Mouse (Mus musculus): ENCODE results near the gene Acadvl. TPM values are rescaled to one million over a fixed set of nuclear protein-coding genes. Genes with fewer than 3 reads are reported as not detected.

Acadvl gene
- polyA plus RNA-seq, 1 experiment from 2014 or later: 51.7 TPM

- no peak overlapping the region for H3K4me3 ChIP-seq
- 93% methylated on average over 7 of the region's 7 CpGs for WGBS
- DNase-seq (ENCODE audit: low spot score): no peak
- no peaks in the 10 kb centered on the region for H3K9me3 ChIP-seq
- peaks cover 88% of the 10 kb centered on the region for H3K36me3 ChIP-seq
- no peak overlapping the region for H3K27ac ChIP-seq
- H3K27me3 ChIP-seq (ENCODE audit: insufficient read depth, poor library complexity, severe bottlenecking): no peaks in the 10 kb centered on the region
- peaks cover 30% of the 10 kb centered on the region for H3K4me1 ChIP-seq (replicated peaks)
These were observed 25.0 kb upstream of the Acadvl start for GRCm38 (mm10) chr11:70040184-70040583.

DNA sequence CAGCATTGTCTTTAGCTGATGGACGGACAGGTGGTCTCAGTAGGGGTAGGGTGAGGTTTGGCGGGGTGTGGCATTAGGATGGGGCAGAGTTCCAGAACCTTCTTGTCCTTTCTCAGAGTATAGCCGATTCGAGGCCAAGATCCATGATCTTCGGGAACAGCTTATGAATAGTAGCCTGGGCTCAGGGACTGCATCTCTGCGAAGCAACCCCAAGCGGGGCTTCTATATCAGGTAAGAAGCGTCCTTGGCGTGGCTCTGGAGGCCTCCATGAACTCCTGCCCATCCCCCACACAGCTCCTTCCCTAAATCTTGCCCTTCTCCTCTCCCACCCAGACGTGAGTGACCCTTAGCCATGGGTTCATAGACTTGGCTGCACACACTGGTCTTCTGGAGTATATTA is 24.4 kb upstream of the Acadvl start:
- Histone ChIP-seq H3K27ac (no peak overlapping the region), H3K4me3 (no peak overlapping the region), H3K27me3 (ENCODE audit: insufficient read depth, poor library complexity, severe bottlenecking) (no peaks in the 10 kb centered on the region), H3K9me3 (no peaks in the 10 kb centered on the region), H3K36me3 (peaks cover 87% of the 10 kb centered on the region), H3K4me1 (replicated peaks) (peaks cover 25% of the 10 kb centered on the region)
- 93% methylated on average over 10 of the region's 10 CpGs for WGBS
- no peak for DNase-seq (ENCODE audit: low spot score)

- Histone ChIP-seq H3K27me3 (ENCODE audit: insufficient read depth, poor library complexity, severe bottlenecking) (no peaks in the 10 kb centered on the region), H3K4me1 (replicated peaks) (peaks cover 10% of the 10 kb centered on the region), H3K9me3 (no peaks in the 10 kb centered on the region), H3K4me3 (no peak overlapping the region), H3K27ac (no peak overlapping the region), H3K36me3 (peaks cover 85% of the 10 kb centered on the region)
- no peak for DNase-seq (ENCODE audit: low spot score)
- 83% methylated on average over 7 of the region's 7 CpGs for WGBS
These were observed 23.0 kb upstream of the Acadvl start for GRCm38 (mm10) chr11:70038174-70038573.

DNA sequence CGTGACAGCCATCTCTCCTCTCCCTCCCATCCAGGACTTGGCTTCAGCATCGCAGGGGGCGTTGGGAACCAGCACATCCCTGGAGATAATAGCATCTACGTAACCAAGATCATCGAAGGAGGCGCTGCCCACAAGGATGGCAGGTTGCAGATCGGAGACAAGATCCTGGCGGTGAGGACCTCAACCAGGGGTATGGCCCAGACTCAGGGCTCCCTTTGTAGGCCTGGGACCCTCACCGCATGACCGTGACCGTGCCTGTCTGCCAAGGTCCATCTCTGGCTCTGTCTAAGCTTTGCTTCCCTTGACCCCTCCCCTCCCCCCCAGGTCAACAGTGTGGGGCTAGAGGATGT is 16.1 kb upstream of the Acadvl start:
- 93% methylated on average over 11 of the region's 11 CpGs for WGBS
- no peaks in the 10 kb centered on the region for H3K27me3 ChIP-seq (ENCODE audit: insufficient read depth, poor library complexity, severe bottlenecking)
- 0 out of 2 replicates have a peak overlapping the region, but pooled peaks have one; percentile 90 for H3K27ac ChIP-seq
- no peak overlapping the region for H3K4me3 ChIP-seq
- H3K36me3 ChIP-seq: peaks cover 48% of the 10 kb centered on the region
- no peaks in the 10 kb centered on the region for H3K9me3 ChIP-seq
- H3K4me1 ChIP-seq (replicated peaks): peaks cover 54% of the 10 kb centered on the region
- no peak for DNase-seq (ENCODE audit: low spot score)

DNA sequence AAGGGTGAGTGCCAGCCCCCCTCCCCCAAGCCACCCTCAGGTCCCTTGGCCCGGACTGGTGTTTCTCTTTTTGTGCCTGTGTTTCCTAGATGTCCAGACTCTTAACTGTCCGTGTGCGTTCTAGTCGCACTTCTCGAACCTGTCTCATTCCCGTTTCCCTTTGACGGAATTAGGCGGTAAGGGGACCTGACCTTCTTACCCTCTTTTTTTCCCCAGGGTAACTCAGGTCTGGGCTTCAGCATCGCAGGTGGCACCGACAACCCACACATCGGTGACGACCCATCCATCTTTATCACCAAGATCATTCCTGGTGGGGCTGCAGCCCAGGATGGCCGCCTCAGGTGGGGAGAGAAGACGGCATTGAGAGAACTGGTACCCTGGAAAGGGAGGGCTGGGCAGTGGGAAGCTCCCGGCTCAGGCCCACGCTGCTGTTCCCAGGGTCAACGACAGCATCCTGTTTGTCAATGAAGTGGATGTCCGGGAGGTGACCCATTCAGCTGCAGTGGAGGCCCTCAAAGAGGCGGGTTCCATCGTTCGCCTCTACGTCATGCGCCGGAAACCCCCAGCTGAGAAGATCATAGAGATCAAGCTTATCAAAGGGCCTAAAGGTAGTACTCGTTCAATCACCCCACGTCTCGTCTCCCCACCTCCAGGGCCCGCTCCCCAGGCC is 15.6 kb upstream of the Acadvl start:
- Histone ChIP-seq H3K27ac (peak overlapping the region; percentile 90), H3K27me3 (ENCODE audit: insufficient read depth, poor library complexity, severe bottlenecking) (no peaks in the 10 kb centered on the region), H3K4me3 (peak overlapping the region; percentile 54), H3K9me3 (no peaks in the 10 kb centered on the region), H3K36me3 (peaks cover 48% of the 10 kb centered on the region), H3K4me1 (replicated peaks) (peaks cover 59% of the 10 kb centered on the region)
- DNase-seq (ENCODE audit: low spot score): no peak
- WGBS: 94% methylated on average over 28 of the region's 28 CpGs

- no peak for DNase-seq (ENCODE audit: low spot score)
- Histone ChIP-seq H3K27me3 (ENCODE audit: insufficient read depth, poor library complexity, severe bottlenecking) (no peaks in the 10 kb centered on the region), H3K9me3 (no peaks in the 10 kb centered on the region), H3K4me3 (peak overlapping the region; percentile 54), H3K4me1 (replicated peaks) (peaks cover 66% of the 10 kb centered on the region), H3K36me3 (peaks cover 44% of the 10 kb centered on the region), H3K27ac (peak overlapping the region; percentile 90)
- WGBS: 31% methylated on average over 11 of the region's 11 CpGs
These were observed 14.8 kb upstream of the Acadvl start for GRCm38 (mm10) chr11:70029829-70030550.

DNA sequence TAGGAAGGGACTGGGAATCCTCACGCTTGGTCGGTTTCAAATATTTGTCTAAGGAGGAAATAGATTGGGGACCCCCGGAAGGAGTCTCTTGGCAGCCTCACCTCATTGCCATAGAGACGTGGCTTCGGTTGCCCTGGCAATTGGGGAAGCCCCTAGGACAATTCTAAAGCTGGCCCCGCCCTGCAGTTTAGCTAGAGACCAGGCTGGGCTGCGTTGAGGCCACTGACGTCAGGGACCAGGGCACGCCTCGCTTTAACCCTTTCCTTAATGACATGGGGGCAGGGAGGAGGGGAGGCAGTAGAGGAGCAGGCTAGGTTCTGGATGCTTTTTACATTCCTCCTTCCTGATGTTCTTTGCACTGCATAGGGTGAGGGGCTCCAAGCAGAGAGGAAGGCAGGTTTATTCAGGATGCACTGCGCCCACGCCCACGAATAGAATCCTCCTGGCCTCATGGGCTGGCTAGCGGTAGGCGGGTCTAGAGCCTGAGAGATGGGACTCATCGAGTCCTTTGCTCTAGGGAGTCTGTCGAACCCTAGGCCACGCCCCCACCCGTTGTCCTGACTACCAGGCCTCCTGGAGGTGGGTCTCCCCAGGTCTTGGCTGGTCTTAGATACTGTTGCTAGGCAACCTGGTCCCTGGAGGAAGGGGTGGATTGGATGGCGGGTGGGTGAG is 14.1 kb upstream of the Acadvl start:
- H3K27me3 ChIP-seq (ENCODE audit: insufficient read depth, poor library complexity, severe bottlenecking): no peaks in the 10 kb centered on the region
- peaks cover 38% of the 10 kb centered on the region for H3K36me3 ChIP-seq
- WGBS: 0% methylated on average over 20 of the region's 20 CpGs
- peak overlapping the region; percentile 54 for H3K4me3 ChIP-seq
- peak overlapping the region; percentile 90 for H3K27ac ChIP-seq
- no peaks in the 10 kb centered on the region for H3K9me3 ChIP-seq
- peaks cover 73% of the 10 kb centered on the region for H3K4me1 ChIP-seq (replicated peaks)
- peak; percentile 98 for DNase-seq (ENCODE audit: low spot score)

GRCm38 (mm10) chr11:70028401-70029129 is 13.4 kb upstream of the Acadvl start:
- H3K27me3 ChIP-seq (ENCODE audit: insufficient read depth, poor library complexity, severe bottlenecking): no peaks in the 10 kb centered on the region
- peaks cover 80% of the 10 kb centered on the region for H3K4me1 ChIP-seq (replicated peaks)
- WGBS: 26% methylated on average over 12 of the region's 12 CpGs

GRCm38 (mm10) chr11:70027397-70027796 is 12.2 kb upstream of the Acadvl start:
- DNase-seq (ENCODE audit: low spot score): no peak
- Histone ChIP-seq H3K4me3 (peak overlapping the region; percentile 54), H3K27ac (peak overlapping the region; percentile 90), H3K4me1 (replicated peaks) (peaks cover 91% of the 10 kb centered on the region), H3K36me3 (peaks cover 21% of the 10 kb centered on the region), H3K27me3 (ENCODE audit: insufficient read depth, poor library complexity, severe bottlenecking) (no peaks in the 10 kb centered on the region), H3K9me3 (no peaks in the 10 kb centered on the region)
- WGBS: 43% methylated on average over 9 of the region's 9 CpGs

More at GRCm38 (mm10) chr11:70028401-70029129, 13.4 kb upstream of the Acadvl start:
- DNase-seq (ENCODE audit: low spot score): no peak
- no peaks in the 10 kb centered on the region for H3K9me3 ChIP-seq
- H3K27ac ChIP-seq: peak overlapping the region; percentile 90
- H3K4me3 ChIP-seq: peak overlapping the region; percentile 54
- peaks cover 33% of the 10 kb centered on the region for H3K36me3 ChIP-seq

- Histone ChIP-seq H3K27ac (peak overlapping the region; percentile 90), H3K27me3 (ENCODE audit: insufficient read depth, poor library complexity, severe bottlenecking) (no peaks in the 10 kb centered on the region), H3K4me1 (replicated peaks) (peaks cover 97% of the 10 kb centered on the region), H3K9me3 (no peaks in the 10 kb centered on the region), H3K36me3 (peaks cover 14% of the 10 kb centered on the region), H3K4me3 (peak overlapping the region; percentile 54)
- under 1% methylated on average over 19 of the region's 19 CpGs for WGBS
- peak; percentile 68 for DNase-seq (ENCODE audit: low spot score)
These were observed 11.5 kb upstream of the Acadvl start for GRCm38 (mm10) chr11:70026689-70027088.

DNA sequence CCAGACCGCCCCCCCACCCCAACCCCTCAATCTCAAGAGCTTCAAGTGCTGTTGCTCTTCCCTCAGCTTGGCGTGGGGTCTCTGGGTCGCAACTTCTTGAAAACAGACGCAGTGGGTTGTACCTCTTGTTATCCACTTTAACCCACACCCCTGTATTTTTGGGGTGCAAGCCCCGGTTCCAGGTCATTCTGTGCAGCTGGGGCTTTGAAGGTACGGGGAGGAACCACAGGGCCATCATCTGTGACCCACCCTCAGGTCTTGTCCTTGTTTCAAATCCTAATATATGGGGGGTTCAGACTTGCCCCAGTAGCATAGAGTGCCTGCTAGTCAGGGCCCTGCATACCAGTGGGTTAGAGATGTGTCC is 8.9 kb upstream of the Acadvl start:
- no peaks in the 10 kb centered on the region for H3K27me3 ChIP-seq (ENCODE audit: insufficient read depth, poor library complexity, severe bottlenecking)
- H3K4me1 ChIP-seq (replicated peaks): peaks cover 96% of the 10 kb centered on the region
- DNase-seq (ENCODE audit: low spot score): no peak
- no peaks in the 10 kb centered on the region for H3K36me3 ChIP-seq
- peak overlapping the region; percentile 86 for H3K27ac ChIP-seq
- peak overlapping the region; percentile 56 for H3K4me3 ChIP-seq
- H3K9me3 ChIP-seq: no peaks in the 10 kb centered on the region
- WGBS: 11% methylated on average over 6 of the region's 6 CpGs

DNA sequence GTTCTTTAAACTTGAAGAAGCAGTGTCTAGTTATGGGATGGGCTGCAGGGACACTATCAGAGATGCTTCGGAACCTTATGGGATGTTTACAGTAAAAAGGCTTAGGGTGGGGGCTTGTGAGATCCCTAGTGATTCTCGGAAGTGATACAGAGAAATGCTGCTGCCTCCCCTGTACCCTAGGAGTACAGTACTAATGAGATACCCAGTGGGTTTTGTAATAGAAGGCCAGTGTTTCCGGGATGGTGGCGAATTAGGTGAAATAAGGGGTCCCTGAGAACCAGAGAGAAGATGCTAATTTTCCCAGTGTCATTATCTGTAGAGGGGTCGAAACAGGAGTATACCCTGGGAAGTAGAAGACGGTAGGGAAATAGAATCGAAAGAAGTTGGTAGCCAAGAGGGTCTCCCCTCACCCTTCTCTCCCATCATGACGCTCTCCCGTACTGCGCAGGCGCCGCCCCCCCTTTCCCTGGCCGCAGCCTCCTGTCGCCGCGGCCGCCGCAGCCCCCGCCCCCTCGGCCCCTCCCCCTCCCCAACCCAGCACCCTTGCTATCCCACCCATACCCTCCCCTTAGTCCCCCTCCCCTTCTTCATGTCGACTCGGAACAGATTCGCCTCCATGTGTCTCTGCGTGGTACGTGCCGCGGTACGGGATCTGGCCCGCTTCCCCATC is 8.4 kb upstream of the Acadvl start:
- 4% methylated on average over 28 of the region's 29 CpGs for WGBS
- Histone ChIP-seq H3K27me3 (ENCODE audit: insufficient read depth, poor library complexity, severe bottlenecking) (no peaks in the 10 kb centered on the region), H3K9me3 (no peaks in the 10 kb centered on the region), H3K27ac (peak overlapping the region; percentile 86), H3K4me1 (replicated peaks) (peaks cover 96% of the 10 kb centered on the region), H3K4me3 (peak overlapping the region; percentile 56), H3K36me3 (no peaks in the 10 kb centered on the region)
- peak; percentile 76 for DNase-seq (ENCODE audit: low spot score)

Data from hindbrain, embryonic 10.5 days (tissue).